In genomic region chr13:107207354-107208181, GRCm38 (mm10) we compare ENCODE assay signal across 8 mouse cellular contexts.
DNase-seq lines count a peak whose midpoint lies in the region; ATAC-seq and TF ChIP-seq lines count a peak whose summit lies in the region.

No protein-coding gene starts in this region.

- H3K27me3 ChIP-seq in hindbrain, embryonic 13.5 days = 0 out of 2 replicates have a peak, but pooled peaks cover 3% of the 10 kb centered on the region
- H3K27me3 ChIP-seq in liver, embryonic 12.5 days (replicated peaks) = no peaks in the 10 kb centered on the region

- no peaks in the 10 kb centered on the region for H3K9me3 ChIP-seq in ES-E14 (ENCODE audit: control insufficient read depth, insufficient read depth, low read depth, low read length)
- H3K9me3 ChIP-seq in hindbrain, embryonic 13.5 days = no peaks in the 10 kb centered on the region
- no peaks in the 10 kb centered on the region for H3K9me3 ChIP-seq in liver, embryonic 12.5 days (replicated peaks)

- H3K36me3 ChIP-seq in ES-E14 (ENCODE audit: control insufficient read depth, insufficient read depth, low read length, poor library complexity, severe bottlenecking) = no peaks in the 10 kb centered on the region
- no peaks in the 10 kb centered on the region for H3K36me3 ChIP-seq in hindbrain, embryonic 13.5 days
- H3K36me3 ChIP-seq in liver, embryonic 12.5 days = no peaks in the 10 kb centered on the region

- H3K4me3 ChIP-seq in ES-E14 (ENCODE audit: insufficient read depth in 1 of 2, low read depth in 1 of 2, low read length in 2 of 2, poor library complexity in 1 of 2, severe bottlenecking in 1 of 2) = 0 out of 4 replicates have a peak overlapping the region, but pooled peaks of 1 of the 2 experiments have one; percentile 5
- peak overlapping the region; percentile 32 for H3K4me3 ChIP-seq in hindbrain, embryonic 13.5 days
- H3K4me3 ChIP-seq in liver, embryonic 12.5 days = no peak overlapping the region

- peak; percentile 26 for DNase-seq in ES-E14 (ENCODE audit: low read depth, low spot score)
- peak; percentile 13 for DNase-seq in cerebellum, adult 8-10 months
- peak; percentile 76 for DNase-seq in layer of hippocampus, adult 9-11 months
- peak; percentile 84 for DNase-seq in lung, postnatal 36 days
- peak; percentile 60 for DNase-seq in right cerebral cortex, postnatal 14 days

- in situ Hi-C loops in ES-E14 (cut with MboI; ENCODE audit: low sequenced_read_pairs in 2 of 2, unreplicated experiment in 2 of 2) = no loop called here

- no peak overlapping the region for H3K9ac ChIP-seq in ES-E14 (ENCODE audit: insufficient read depth, low read depth, low read length, poor library complexity, severe bottlenecking)
- H3K9ac ChIP-seq in hindbrain, embryonic 13.5 days = 0 out of 2 replicates have a peak overlapping the region, but pooled peaks have one; percentile 8
- H3K9ac ChIP-seq in liver, embryonic 12.5 days = no peak overlapping the region

- H3K4me1 ChIP-seq in ES-E14 (ENCODE audit: control insufficient read depth in 2 of 2, insufficient read depth in 2 of 2, low read length in 2 of 2, poor library complexity in 1 of 2) = no peaks in the 10 kb centered on the region
- H3K4me1 ChIP-seq in hindbrain, embryonic 13.5 days (replicated peaks) = peaks cover 22% of the 10 kb centered on the region
- no peaks in the 10 kb centered on the region for H3K4me1 ChIP-seq in liver, embryonic 12.5 days

- H3K4me2 ChIP-seq in hindbrain, embryonic 13.5 days = peak overlapping the region; percentile 55
- H3K4me2 ChIP-seq in liver, embryonic 12.5 days = no peak overlapping the region

- ATAC-seq in frontal cortex, adult (ENCODE audit: low TSS enrichment) = peak; percentile 99
- ATAC-seq in hindbrain, embryonic 13.5 days (ENCODE audit: low FRiP score) = peak; percentile 95
- ATAC-seq in liver, embryonic 12.5 days = no peak

- 28% methylated on average over 20 of the region's 20 CpGs for WGBS in hindbrain, embryonic 13.5 days
- 67% methylated on average over 20 of the region's 20 CpGs for WGBS in liver, embryonic 12.5 days (ENCODE audit: insufficient replicate concordance)

- H3K27ac ChIP-seq in ES-E14 (ENCODE audit: insufficient read depth, low read depth, low read length, poor library complexity, severe bottlenecking) = no peak overlapping the region
- H3K27ac ChIP-seq in hindbrain, embryonic 13.5 days = peak overlapping the region; percentile 77
- no peak overlapping the region for H3K27ac ChIP-seq in liver, embryonic 12.5 days

TF ChIP-seq in ES-E14, 5 proteins besides CTCF, POLR2A, EP300 and RAD21:
- TF ChIP-seq HCFC1 (IDR thresholded peaks at IDR 0.05; ENCODE audit: borderline replicate concordance, insufficient read depth, low read length) (no peak), MAFK (IDR thresholded peaks at IDR 0.05; ENCODE audit: insufficient read depth, low read depth, low read length) (no peak), CHD2 (IDR thresholded peaks at IDR 0.05; ENCODE audit: low read depth, low read length) (no peak)

Comparison
In these comparisons a context has a peak if more than half of its experiments do, and no peak if none do; other contexts are left out.
1. DNase-seq: peak in every context shown above with its lines; median percentile 84 in lung, postnatal 36 days; 76 in layer of hippocampus, adult 9-11 months; 60 in right cerebral cortex, postnatal 14 days; 26 in ES-E14; 13 in cerebellum, adult 8-10 months.